Mouse (Mus musculus): ENCODE data around the gene Hoxa10.

GRCm38 (mm10) chr6:52226569-52227257, 13.9 kb downstream of the Hoxa10 start:
- TF ChIP-seq CTCF (conservative IDR thresholded peaks at IDR 0.05; ENCODE audit: insufficient read depth, insufficient read length, low read depth, low read length) (no peak), POLR2A (IDR thresholded peaks at IDR 0.05; ENCODE audit: low read depth, low read length) (no peak)
